Mouse (Mus musculus) liver, embryonic 15.5 days (tissue): Measurements from ENCODE around the gene Ipcef1. TPM values are rescaled to one million over a fixed set of nuclear protein-coding genes. Genes with fewer than 3 reads are reported as not detected.

Experiments used
- ATAC-seq: fragments of 200-750 bp; cut with Nextera tagmentation; 2 replicates; pipeline ENCODE4 v1.8.0; 2017; ENCODE audit warnings: moderate number of reproducible peaks, mild to moderate bottlenecking, moderate library complexity; ENCODE audit not compliant: insufficient read depth
- H3K27ac ChIP-seq: fragments of 300-500 bp; sonication (generic); replicated peaks from 2 replicates; pipeline ENCODE4 v1.5.1; 2015; ENCODE audit warnings: mild to moderate bottlenecking, inconsistent platforms
- H3K27me3 ChIP-seq: fragments of 300-500 bp; sonication (generic); 2 replicates; pipeline ENCODE4 v1.6.1; 2015; ENCODE audit warnings: mild to moderate bottlenecking, inconsistent platforms
- H3K36me3 ChIP-seq: fragments of 300-500 bp; sonication (generic); replicated peaks from 2 replicates; pipeline ENCODE4 v1.6.1; 2015; ENCODE audit warnings: moderate library complexity, mild to moderate bottlenecking, inconsistent platforms
- H3K4me1 ChIP-seq: fragments of 300-500 bp; sonication (generic); replicated peaks from 2 replicates; pipeline ENCODE4 v1.6.1; 2015; ENCODE audit warnings: inconsistent platforms
- H3K4me2 ChIP-seq: fragments of 300-500 bp; sonication (generic); 2 replicates; pipeline ENCODE4 v1.6.1; 2015; ENCODE audit warnings: moderate library complexity, mild to moderate bottlenecking, inconsistent platforms
- H3K4me3 ChIP-seq: fragments of 300-500 bp; sonication (generic); replicated peaks from 2 replicates; pipeline ENCODE4 v1.5.1; 2015; ENCODE audit warnings: mild to moderate bottlenecking, inconsistent platforms
- H3K9ac ChIP-seq: fragments of 300-500 bp; sonication (generic); 2 replicates; pipeline ENCODE4 v1.6.1; 2015; ENCODE audit warnings: moderate library complexity, mild to moderate bottlenecking, inconsistent platforms
- H3K9me3 ChIP-seq: fragments of 300-500 bp; sonication (generic); replicated peaks from 2 replicates; pipeline ENCODE4 v1.6.1; 2016; ENCODE audit warnings: inconsistent platforms
- WGBS: fragments of 180-500 bp; shearing (Covaris S2); methylation state at CpG from one replicate; pipeline ENCODE4 v1.1.7; 2015; ENCODE audit warnings: mixed read lengths; ENCODE audit not compliant: insufficient replicate concordance; 5-methylcytosine and 5-hydroxymethylcytosine counted together
- polyA plus RNA-seq: library from polyadenylated mRNA; unstranded; fragments of >200 nt; fragmentation: Nextera tagmentation; extraction: Ambion mirVana; gene quantifications from 2 replicates; pipeline ENCODE4 v1.2.1, GENCODE M21; 2015

The Ipcef1 gene
- polyA plus RNA-seq, 1 experiment from 2014 or later: 0.78 TPM

- H3K36me3 ChIP-seq: no peaks in the 10 kb centered on the region
- ATAC-seq: no peak
- no peak overlapping the region for H3K27ac ChIP-seq
- H3K9me3 ChIP-seq: no peaks in the 10 kb centered on the region
- no peaks in the 10 kb centered on the region for H3K4me1 ChIP-seq
- no peak overlapping the region for H3K4me2 ChIP-seq
- no peak overlapping the region for H3K9ac ChIP-seq
- WGBS: 14% methylated on average over 1 of the region's 1 CpGs
- no peak overlapping the region for H3K4me3 ChIP-seq
- no peaks in the 10 kb centered on the region for H3K27me3 ChIP-seq
Measured at GRCm38 (mm10) chr10:6988555-6988954, 63.7 kb downstream of the Ipcef1 start.

- Histone ChIP-seq H3K27ac (no peak overlapping the region), H3K9ac (no peak overlapping the region), H3K4me1 (no peaks in the 10 kb centered on the region), H3K27me3 (no peaks in the 10 kb centered on the region), H3K36me3 (no peaks in the 10 kb centered on the region), H3K4me3 (no peak overlapping the region), H3K4me2 (no peak overlapping the region), H3K9me3 (no peaks in the 10 kb centered on the region)
- no peak for ATAC-seq
- 46% methylated on average over 4 of the region's 4 CpGs for WGBS
Measured at GRCm38 (mm10) chr10:6987399-6988098, 64.7 kb downstream of the Ipcef1 start.

GRCm38 (mm10) chr10:6986246-6986645, 66.0 kb downstream of the Ipcef1 start:
- ATAC-seq: peak; percentile 22; the same call in 1 of the 2 replicates
- no peaks in the 10 kb centered on the region for H3K27me3 ChIP-seq
- H3K4me1 ChIP-seq: no peaks in the 10 kb centered on the region
- H3K9ac ChIP-seq: no peak overlapping the region
- no peaks in the 10 kb centered on the region for H3K9me3 ChIP-seq
- H3K36me3 ChIP-seq: no peaks in the 10 kb centered on the region
- no peak overlapping the region for H3K4me2 ChIP-seq
- WGBS: 31% methylated on average over 4 of the region's 4 CpGs
- no peak overlapping the region for H3K4me3 ChIP-seq
- no peak overlapping the region for H3K27ac ChIP-seq

- ATAC-seq: no peak
- H3K36me3 ChIP-seq: no peaks in the 10 kb centered on the region
- WGBS: 60% methylated on average over 2 of the region's 2 CpGs
- no peak overlapping the region for H3K9ac ChIP-seq
- no peak overlapping the region for H3K27ac ChIP-seq
- no peak overlapping the region for H3K4me3 ChIP-seq
- H3K4me2 ChIP-seq: no peak overlapping the region
- H3K9me3 ChIP-seq: no peaks in the 10 kb centered on the region
- H3K4me1 ChIP-seq: no peaks in the 10 kb centered on the region
- no peaks in the 10 kb centered on the region for H3K27me3 ChIP-seq
Measured at GRCm38 (mm10) chr10:6983431-6983830, 68.8 kb downstream of the Ipcef1 start.

- no peaks in the 10 kb centered on the region for H3K27me3 ChIP-seq
- no peaks in the 10 kb centered on the region for H3K9me3 ChIP-seq
- no peaks in the 10 kb centered on the region for H3K4me1 ChIP-seq
- ATAC-seq: no peak
- no peaks in the 10 kb centered on the region for H3K36me3 ChIP-seq
- no peak overlapping the region for H3K9ac ChIP-seq
- H3K4me3 ChIP-seq: no peak overlapping the region
- no peak overlapping the region for H3K27ac ChIP-seq
- WGBS: 50% methylated on average over 2 of the region's 2 CpGs
- H3K4me2 ChIP-seq: no peak overlapping the region
Measured at GRCm38 (mm10) chr10:6982751-6983151, 69.5 kb downstream of the Ipcef1 start.

GRCm38 (mm10) chr10:6980236-6980635, 72.0 kb downstream of the Ipcef1 start:
- Histone ChIP-seq H3K27ac (no peak overlapping the region), H3K4me2 (peak overlapping the region; percentile 27), H3K9ac (no peak overlapping the region), H3K27me3 (no peaks in the 10 kb centered on the region), H3K9me3 (no peaks in the 10 kb centered on the region), H3K4me1 (no peaks in the 10 kb centered on the region), H3K36me3 (no peaks in the 10 kb centered on the region), H3K4me3 (no peak overlapping the region)
- ATAC-seq: no peak
- WGBS: 10% methylated on average over 6 of the region's 6 CpGs

- WGBS: 15% methylated on average over 8 of the region's 8 CpGs
- no peak overlapping the region for H3K27ac ChIP-seq
- no peak overlapping the region for H3K4me3 ChIP-seq
- no peak for ATAC-seq
- no peaks in the 10 kb centered on the region for H3K4me1 ChIP-seq
- H3K27me3 ChIP-seq: no peaks in the 10 kb centered on the region
- no peak overlapping the region for H3K9ac ChIP-seq
- H3K4me2 ChIP-seq: peak overlapping the region; percentile 27
- H3K9me3 ChIP-seq: no peaks in the 10 kb centered on the region
- H3K36me3 ChIP-seq: no peaks in the 10 kb centered on the region
Measured at GRCm38 (mm10) chr10:6979789-6980188, 72.5 kb downstream of the Ipcef1 start.

GRCm38 (mm10) chr10:6979216-6979615, 73.1 kb downstream of the Ipcef1 start:
- Histone ChIP-seq H3K4me3 (no peak overlapping the region), H3K27me3 (no peaks in the 10 kb centered on the region), H3K9me3 (no peaks in the 10 kb centered on the region), H3K27ac (no peak overlapping the region), H3K36me3 (no peaks in the 10 kb centered on the region), H3K4me1 (no peaks in the 10 kb centered on the region), H3K4me2 (peak overlapping the region; percentile 7; the same call in 1 of the 2 replicates), H3K9ac (no peak overlapping the region)
- 47% methylated on average over 7 of the region's 7 CpGs for WGBS
- no peak for ATAC-seq

- Histone ChIP-seq H3K36me3 (no peaks in the 10 kb centered on the region), H3K27ac (no peak overlapping the region), H3K27me3 (no peaks in the 10 kb centered on the region), H3K9me3 (no peaks in the 10 kb centered on the region), H3K4me1 (no peaks in the 10 kb centered on the region), H3K9ac (no peak overlapping the region), H3K4me2 (no peak overlapping the region), H3K4me3 (no peak overlapping the region)
- no peak for ATAC-seq
- 54% methylated on average over 1 of the region's 1 CpGs for WGBS
Measured at GRCm38 (mm10) chr10:6978733-6979132, 73.5 kb downstream of the Ipcef1 start.

GRCm38 (mm10) chr10:6977843-6978242, 74.4 kb downstream of the Ipcef1 start:
- Histone ChIP-seq H3K4me2 (no peak overlapping the region), H3K27me3 (no peaks in the 10 kb centered on the region), H3K36me3 (no peaks in the 10 kb centered on the region), H3K4me1 (no peaks in the 10 kb centered on the region), H3K27ac (no peak overlapping the region), H3K9ac (no peak overlapping the region), H3K9me3 (no peaks in the 10 kb centered on the region), H3K4me3 (no peak overlapping the region)
- WGBS: 45% methylated on average over 2 of the region's 2 CpGs
- no peak for ATAC-seq

GRCm38 (mm10) chr10:6968334-6968733, 83.9 kb downstream of the Ipcef1 start:
- ATAC-seq: no peak
- Histone ChIP-seq H3K9me3 (no peaks in the 10 kb centered on the region), H3K27ac (no peak overlapping the region), H3K4me3 (no peak overlapping the region), H3K9ac (no peak overlapping the region), H3K4me2 (no peak overlapping the region), H3K27me3 (no peaks in the 10 kb centered on the region), H3K36me3 (no peaks in the 10 kb centered on the region), H3K4me1 (no peaks in the 10 kb centered on the region)
- WGBS: 55% methylated on average over 1 of the region's 1 CpGs
